Mouse (Mus musculus) ES-Bruce4 (cell line): ENCODE results near the gene Nedd8. TPM values are rescaled to one million over a fixed set of nuclear protein-coding genes. Genes with fewer than 3 reads are reported as not detected.
A peak's percentile ranks its signal among the peaks of the same experiment; 100 is the strongest.

Experiments
- H3K27ac ChIP-seq: 2 replicates; pipeline ENCODE4 v1.5.1; 2012; ENCODE audit warnings: low read length, inconsistent platforms; ENCODE audit not compliant: insufficient read depth
- H3K27me3 ChIP-seq: 2 replicates; pipeline ENCODE4 v1.6.1; 2012; ENCODE audit warnings: mild to moderate bottlenecking, low read length, inconsistent platforms; ENCODE audit not compliant: control insufficient read depth, poor library complexity, insufficient read depth, severe bottlenecking
- H3K36me3 ChIP-seq: 2 replicates; pipeline ENCODE4 v1.6.1; 2012; ENCODE audit warnings: inconsistent platforms, mild to moderate bottlenecking, low read length, moderate library complexity; ENCODE audit not compliant: control insufficient read depth, poor library complexity, insufficient read depth, severe bottlenecking
- H3K4me1 ChIP-seq: one replicate; pipeline ENCODE4 v1.8.1; 2011; ENCODE audit warnings: low read length; ENCODE audit not compliant: control insufficient read depth, insufficient read depth
- H3K4me3 ChIP-seq: 2 replicates; pipeline ENCODE4 v1.5.1; 2011; ENCODE audit warnings: low read depth, mild to moderate bottlenecking, low read length
- H3K9ac ChIP-seq: 2 replicates; pipeline ENCODE4 v1.6.1; 2012; ENCODE audit warnings: low read depth, mild to moderate bottlenecking, inconsistent platforms; ENCODE audit not compliant: poor library complexity, severe bottlenecking
- H3K9me3 ChIP-seq: replicated peaks from 2 replicates; pipeline ENCODE4 v1.6.1; 2012; ENCODE audit warnings: mild to moderate bottlenecking, low read length, inconsistent platforms; ENCODE audit not compliant: control insufficient read depth, poor library complexity, insufficient read depth, severe bottlenecking
- CTCF ChIP-seq: IDR thresholded peaks from one replicate; pipeline ENCODE4 v1.8.1; 2011; ENCODE audit warnings: low read depth, low read length
- EP300 ChIP-seq: IDR thresholded peaks from 2 replicates; pipeline ENCODE4 v1.6.1; 2011; ENCODE audit warnings: low read depth, low read length; ENCODE audit not compliant: insufficient read depth
- POLR2A ChIP-seq: IDR thresholded peaks from one replicate; pipeline ENCODE4 v1.8.1; 2011; ENCODE audit warnings: low read length; ENCODE audit not compliant: insufficient read depth
- polyA plus RNA-seq: library from polyadenylated mRNA; stranded (reverse); fragments of >200 nt; gene quantifications from 2 replicates; pipeline ENCODE4 v1.2.4, GENCODE M21; 2011; ENCODE audit warnings: low read depth; ENCODE audit not compliant: missing spikeins, insufficient read depth, insufficient read length

The Nedd8 gene
- polyA plus RNA-seq = 229 and 241 TPM in 2 replicates

- H3K4me3 ChIP-seq = peak within 1 kb of the TSS; percentile 89
- peaks cover 33% of the 10 kb centered on the region for H3K36me3 ChIP-seq
- H3K27ac ChIP-seq = peak within 1 kb of the TSS; percentile 74
- TF ChIP-seq EP300 = 0 out of 2 replicates have a peak, but pooled peaks have one; percentile 30
- TF ChIP-seq CTCF = no peak
- TF ChIP-seq POLR2A = peak; percentile 41
- H3K9ac ChIP-seq = peak within 1 kb of the TSS; percentile 68
- no peaks in the 10 kb centered on the region for H3K4me1 ChIP-seq
- no peaks in the 10 kb centered on the region for H3K9me3 ChIP-seq
- H3K27me3 ChIP-seq = no peaks in the 10 kb centered on the region
Measured at GRCm38 (mm10) chr14:55671833-55672740, at the start of gene Nedd8, which contains the start of gene Gmpr2. Gene Nedd8 (minus strand): TSS chr14:55672124. Gene Gmpr2 (plus strand): TSS chr14:55671941.

- TF ChIP-seq EP300 (no peak), CTCF (no peak), POLR2A (no peak)
- no peak overlapping the region for H3K27ac ChIP-seq
- no peaks in the 10 kb centered on the region for H3K27me3 ChIP-seq
- peaks cover 22% of the 10 kb centered on the region for H3K36me3 ChIP-seq
- peak overlapping the region; percentile 10; the same call in 1 of the 2 replicates for H3K4me3 ChIP-seq
- H3K4me1 ChIP-seq = no peaks in the 10 kb centered on the region
- H3K9ac ChIP-seq = peak overlapping the region; percentile 40
- no peaks in the 10 kb centered on the region for H3K9me3 ChIP-seq
Measured at GRCm38 (mm10) chr14:55721076-55721475, 49.2 kb upstream of the Nedd8 start.

- H3K4me3 ChIP-seq = peak overlapping the region; percentile 35
- TF ChIP-seq CTCF = no peak
- TF ChIP-seq POLR2A = no peak
- TF ChIP-seq EP300 = no peak
- peak overlapping the region; percentile 40 for H3K9ac ChIP-seq
Measured at GRCm38 (mm10) chr14:55720666-55721065, 48.7 kb upstream of the Nedd8 start.

DNA sequence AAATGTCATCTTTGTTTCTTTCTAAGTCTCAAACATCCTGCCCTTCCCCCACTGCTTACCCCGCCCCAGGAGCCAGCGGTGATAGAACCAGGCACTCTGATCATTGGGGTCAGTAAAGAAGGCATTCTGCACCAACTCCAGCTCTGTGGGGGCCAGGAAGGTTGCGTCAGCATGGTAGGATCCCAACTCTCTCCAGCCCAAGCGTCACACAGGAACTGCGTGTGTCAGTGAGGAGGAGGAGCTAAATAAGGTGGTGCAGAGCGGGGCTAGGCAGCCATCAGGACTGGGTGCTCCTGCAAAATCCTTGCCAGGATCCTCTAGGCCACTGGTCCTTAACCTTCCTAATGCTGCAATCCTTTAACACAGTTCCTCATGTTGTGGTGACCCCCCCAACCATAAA is 47.8 kb upstream of the Nedd8 start:
- Histone ChIP-seq H3K36me3 (peaks cover 22% of the 10 kb centered on the region), H3K9ac (no peak overlapping the region), H3K4me3 (peak overlapping the region; percentile 3), H3K27me3 (no peaks in the 10 kb centered on the region), H3K9me3 (no peaks in the 10 kb centered on the region), H3K4me1 (no peaks in the 10 kb centered on the region), H3K27ac (no peak overlapping the region)
- TF ChIP-seq EP300 = no peak
- TF ChIP-seq CTCF = no peak
- TF ChIP-seq POLR2A = no peak

More at GRCm38 (mm10) chr14:55720666-55721065, 48.7 kb upstream of the Nedd8 start:
- H3K36me3 ChIP-seq = peaks cover 22% of the 10 kb centered on the region
- no peak overlapping the region for H3K27ac ChIP-seq
- H3K9me3 ChIP-seq = no peaks in the 10 kb centered on the region
- no peaks in the 10 kb centered on the region for H3K27me3 ChIP-seq
- H3K4me1 ChIP-seq = no peaks in the 10 kb centered on the region

DNA sequence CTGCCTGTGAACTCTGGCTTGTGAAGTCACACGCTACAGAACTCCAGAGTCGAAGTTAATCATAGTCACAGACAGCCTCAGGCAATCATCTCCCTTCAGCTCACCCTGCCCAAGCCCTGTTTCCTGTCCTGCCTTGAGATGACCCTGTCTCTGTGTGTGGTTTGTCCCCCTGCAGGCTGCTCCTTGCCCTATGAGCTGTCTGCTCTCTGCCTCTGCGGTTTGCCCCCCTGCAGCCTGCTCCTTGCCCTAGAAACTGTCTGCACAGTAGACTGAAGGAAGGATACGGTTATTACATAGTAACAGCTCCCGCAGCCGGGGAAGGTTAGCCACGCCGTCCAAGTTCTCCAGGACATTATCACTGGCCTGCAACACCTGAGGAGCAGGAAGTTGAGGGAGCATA is 45.0 kb upstream of the Nedd8 start:
- Histone ChIP-seq H3K4me3 (no peak overlapping the region), H3K36me3 (peaks cover 22% of the 10 kb centered on the region), H3K27me3 (no peaks in the 10 kb centered on the region), H3K4me1 (peaks cover 2% of the 10 kb centered on the region), H3K9ac (no peak overlapping the region), H3K9me3 (no peaks in the 10 kb centered on the region), H3K27ac (no peak overlapping the region)
- TF ChIP-seq EP300 (no peak), CTCF (no peak), POLR2A (no peak)

GRCm38 (mm10) chr14:55716271-55716670 is 44.3 kb upstream of the Nedd8 start:
- Histone ChIP-seq H3K27ac (no peak overlapping the region), H3K9me3 (no peaks in the 10 kb centered on the region), H3K9ac (no peak overlapping the region), H3K4me3 (no peak overlapping the region), H3K27me3 (no peaks in the 10 kb centered on the region), H3K36me3 (peaks cover 22% of the 10 kb centered on the region), H3K4me1 (peaks cover 4% of the 10 kb centered on the region)
- TF ChIP-seq EP300 (no peak), POLR2A (no peak)
